Mouse (Mus musculus) CH12.LX (cell line): ENCODE measurements at regions not wholly inside any gene's neighbourhood (a gene's known extent, or its start where the extent isn't known, plus 50 kb on each side); places are given as distances from the start of the nearest gene placed in this dataset.
A peak's percentile ranks its signal among the peaks of the same experiment; 100 is the strongest.

Experiments
- BHLHE40 ChIP-seq: IDR thresholded peaks from 2 replicates; pipeline ENCODE4 v1.6.1; 2011; ENCODE audit warnings: mild to moderate bottlenecking, low read depth, low read length, improper control_type of control experiment
- CTCF ChIP-seq, 2 experiments: IDR thresholded peaks in 1 of 2; conservative IDR thresholded peaks in 1 of 2; 2 replicates each; pipeline ENCODE4 v1.5.1; 2011 to 2012; ENCODE audit warnings: low read depth in 2 of 2, low read length in 2 of 2, improper control_type of control experiment in 1 of 2, inconsistent platforms in 1 of 2, mild to moderate bottlenecking in 1 of 2, moderate library complexity in 1 of 2
- E2F4 ChIP-seq: IDR thresholded peaks from 2 replicates; pipeline ENCODE4 v1.6.1; 2011; ENCODE audit warnings: low read depth, low read length, improper control_type of control experiment; ENCODE audit not compliant: insufficient replicate concordance
- EP300 ChIP-seq: IDR thresholded peaks from 2 replicates; pipeline ENCODE4 v1.6.1; 2011; ENCODE audit warnings: low read length, improper control_type of control experiment
- HCFC1 ChIP-seq: IDR thresholded peaks from 2 replicates; pipeline ENCODE4 v1.6.1; 2012; ENCODE audit warnings: low read depth, mild to moderate bottlenecking, inconsistent platforms, low read length, improper control_type of control experiment
- MEF2A ChIP-seq: IDR thresholded peaks from 2 replicates; pipeline ENCODE4 v1.6.1; 2014; ENCODE audit warnings: low read depth, mild to moderate bottlenecking, inconsistent platforms, low read length, improper control_type of control experiment, borderline replicate concordance
- MXI1 ChIP-seq: IDR thresholded peaks from 2 replicates; pipeline ENCODE4 v1.6.1; 2011; ENCODE audit warnings: mild to moderate bottlenecking, low read depth, low read length, improper control_type of control experiment
- MYC ChIP-seq: IDR thresholded peaks from 2 replicates; pipeline ENCODE4 v1.6.1; 2011; ENCODE audit warnings: low read depth, mild to moderate bottlenecking, improper control_type of control experiment, low read length
- POLR2A ChIP-seq: IDR thresholded peaks from 2 replicates; pipeline ENCODE4 v1.6.1; 2011; ENCODE audit warnings: low read depth, mild to moderate bottlenecking, improper control_type of control experiment, low read length
- TBP ChIP-seq: conservative IDR thresholded peaks from 2 replicates; pipeline ENCODE4 v1.6.1; 2011; ENCODE audit warnings: low read depth, low read length, improper control_type of control experiment
- ZC3H11A ChIP-seq: IDR thresholded peaks from 2 replicates; pipeline ENCODE4 v1.6.1; 2012; ENCODE audit warnings: low read depth, mild to moderate bottlenecking, inconsistent platforms, low read length, improper control_type of control experiment
- ZKSCAN1 ChIP-seq: IDR thresholded peaks from 2 replicates; pipeline ENCODE4 v1.6.1; 2012; ENCODE audit warnings: low read depth, inconsistent platforms, low read length, improper control_type of control experiment, borderline replicate concordance

DNA sequence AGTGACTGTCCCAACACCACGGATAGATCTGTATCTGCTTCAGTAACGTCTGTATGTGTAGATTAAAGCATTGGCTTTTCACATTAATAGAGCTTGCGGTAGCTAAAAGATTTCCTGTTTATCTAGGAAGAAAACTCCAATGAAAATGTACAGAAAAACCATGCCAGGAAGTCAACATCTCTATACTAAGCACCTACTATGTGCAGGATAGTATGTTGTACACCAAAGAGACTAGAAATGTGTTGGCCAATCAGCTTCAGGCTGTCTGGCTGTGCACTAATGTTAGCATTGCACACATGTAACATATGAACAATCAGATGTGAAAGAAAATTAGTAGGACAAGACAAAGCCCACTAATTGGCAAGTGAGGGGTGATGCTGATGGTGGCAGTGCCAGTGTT, 82.6 kb upstream of the Palmd start:
- no peak for TF ChIP-seq HCFC1
- TF ChIP-seq EP300: no peak
- no peak for TF ChIP-seq POLR2A
- TF ChIP-seq CTCF (conservative IDR thresholded peaks at IDR 0.05 in 1 of 2, IDR thresholded peaks at IDR 0.05 in 1 of 2; ENCODE audit: low read depth in 2 of 2, low read length in 2 of 2): no peak
- TF ChIP-seq BHLHE40: no peak
- TF ChIP-seq MXI1: no peak
- TF ChIP-seq ZKSCAN1: peak; percentile 89
- TF ChIP-seq MEF2A: no peak
- TF ChIP-seq ZC3H11A: no peak
- no peak for TF ChIP-seq MYC
- TF ChIP-seq TBP: no peak
- TF ChIP-seq E2F4: no peak
